Mouse (Mus musculus): Measurements from ENCODE around the gene Rimbp3.

GRCm38 (mm10) chr16:17258917-17259316 is 50.5 kb downstream of the Rimbp3 start:
- TF ChIP-seq CTCF (conservative IDR thresholded peaks at IDR 0.05; ENCODE audit: insufficient read depth, insufficient read length, low read depth, low read length) = no peak
- no peak for TF ChIP-seq POLR2A (IDR thresholded peaks at IDR 0.05; ENCODE audit: low read depth, low read length)

Data from kidney, adult 2 months (tissue).